Mouse (Mus musculus): Measurements from ENCODE around the gene Plcd3. TPM values are rescaled to one million over a fixed set of nuclear protein-coding genes. Genes with fewer than 3 reads are reported as not detected.

Gene Plcd3
- polyA plus RNA-seq, 1 experiment from 2014 or later: 1.0 TPM

- ATAC-seq: no peak
- H3K27ac ChIP-seq (ENCODE audit: low read depth, low read length): no peak overlapping the region
- WGBS: 66% methylated on average over 4 of the region's 4 CpGs
- no peak for TF ChIP-seq CTCF (IDR thresholded peaks at IDR 0.05; ENCODE audit: low read depth)
- H3K9ac ChIP-seq (ENCODE audit: low read depth, low read length): no peak overlapping the region
- peaks cover under 1% of the 10 kb centered on the region; the same call in 1 of the 2 replicates for H3K27me3 ChIP-seq (replicated peaks; ENCODE audit: control insufficient read depth, insufficient read depth, low read length)
- 0 out of 2 replicates have a peak overlapping the region, but pooled peaks have one; percentile 93 for H3K4me2 ChIP-seq (replicated peaks; ENCODE audit: low read depth)
- H3K4me3 ChIP-seq (ENCODE audit: low read depth, low read length): no peak overlapping the region
- H3K36me3 ChIP-seq (ENCODE audit: control insufficient read depth, insufficient read depth): peaks cover 11% of the 10 kb centered on the region; the same call in 1 of the 2 replicates
- no peaks in the 10 kb centered on the region for H3K9me3 ChIP-seq (ENCODE audit: control insufficient read depth)
- peaks cover 24% of the 10 kb centered on the region for H3K4me1 ChIP-seq (replicated peaks; ENCODE audit: control insufficient read depth, insufficient read depth, low read length)
These were observed 4.9 kb upstream of the Plcd3 start for GRCm38 (mm10) chr11:103106386-103106785.

GRCm38 (mm10) chr11:103105810-103106209 is 4.4 kb upstream of the Plcd3 start:
- H3K36me3 ChIP-seq (ENCODE audit: control insufficient read depth, insufficient read depth): peaks cover 11% of the 10 kb centered on the region; the same call in 1 of the 2 replicates
- no peak for ATAC-seq
- no peak overlapping the region for H3K9ac ChIP-seq (ENCODE audit: low read depth, low read length)
- 92% methylated on average over 6 of the region's 6 CpGs for WGBS
- no peaks in the 10 kb centered on the region for H3K9me3 ChIP-seq (ENCODE audit: control insufficient read depth)
- peaks cover 6% of the 10 kb centered on the region; the same call in 1 of the 2 replicates for H3K27me3 ChIP-seq (replicated peaks; ENCODE audit: control insufficient read depth, insufficient read depth, low read length)
- H3K4me3 ChIP-seq (ENCODE audit: low read depth, low read length): no peak overlapping the region
- H3K4me2 ChIP-seq (replicated peaks; ENCODE audit: low read depth): peak overlapping the region; percentile 93
- no peak for TF ChIP-seq CTCF (IDR thresholded peaks at IDR 0.05; ENCODE audit: low read depth)
- H3K27ac ChIP-seq (ENCODE audit: low read depth, low read length): peak overlapping the region; percentile 54; the same call in 1 of the 2 replicates
- H3K4me1 ChIP-seq (replicated peaks; ENCODE audit: control insufficient read depth, insufficient read depth, low read length): peaks cover 24% of the 10 kb centered on the region

DNA sequence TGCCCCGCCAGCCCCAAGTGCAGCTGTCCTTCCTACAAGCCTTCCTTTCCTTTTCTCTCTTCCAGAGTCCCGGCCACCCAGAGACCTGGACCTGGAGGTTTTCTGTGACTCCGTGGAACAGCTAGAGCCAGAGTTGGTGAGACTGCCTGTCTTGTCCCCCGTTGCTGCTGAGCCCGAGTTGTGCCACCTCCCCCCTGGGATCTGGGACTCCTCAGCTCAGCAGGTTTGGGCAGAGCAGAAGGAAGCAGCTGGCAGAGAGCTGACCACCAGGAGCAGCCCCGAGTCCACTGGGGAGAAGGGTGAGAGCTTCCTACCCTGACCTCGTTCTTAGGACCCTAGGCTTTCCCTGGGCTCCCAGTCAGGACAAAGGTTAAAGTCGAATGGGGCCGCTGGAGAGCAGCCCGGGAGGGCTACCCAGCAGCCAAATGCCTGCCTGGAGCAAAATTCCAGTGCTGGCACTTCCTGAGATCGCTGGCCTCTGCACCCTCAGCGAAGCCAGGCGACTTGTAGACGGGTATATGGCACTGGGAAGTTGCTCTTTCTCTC is 3.8 kb upstream of the Plcd3 start:
- peaks cover 11% of the 10 kb centered on the region; the same call in 1 of the 2 replicates for H3K36me3 ChIP-seq (ENCODE audit: control insufficient read depth, insufficient read depth)
- TF ChIP-seq CTCF (IDR thresholded peaks at IDR 0.05; ENCODE audit: low read depth): no peak
- peak overlapping the region; percentile 71; the same call in 1 of the 2 replicates for H3K27ac ChIP-seq (ENCODE audit: low read depth, low read length)
- peak overlapping the region; percentile 26; the same call in 1 of the 2 replicates for H3K9ac ChIP-seq (ENCODE audit: low read depth, low read length)
- H3K9me3 ChIP-seq (ENCODE audit: control insufficient read depth): no peaks in the 10 kb centered on the region
- no peak; the same call in 1 of the 2 replicates for ATAC-seq
- WGBS: 40% methylated on average over 14 of the region's 14 CpGs
- H3K4me2 ChIP-seq (replicated peaks; ENCODE audit: low read depth): peak overlapping the region; percentile 93
- peaks cover 12% of the 10 kb centered on the region; the same call in 1 of the 2 replicates for H3K27me3 ChIP-seq (replicated peaks; ENCODE audit: control insufficient read depth, insufficient read depth, low read length)
- peaks cover 24% of the 10 kb centered on the region for H3K4me1 ChIP-seq (replicated peaks; ENCODE audit: control insufficient read depth, insufficient read depth, low read length)
- 0 out of 2 replicates have a peak overlapping the region, but pooled peaks have one; percentile 2 for H3K4me3 ChIP-seq (ENCODE audit: low read depth, low read length)

- H3K9me3 ChIP-seq (ENCODE audit: control insufficient read depth): no peaks in the 10 kb centered on the region
- ATAC-seq: peak; percentile 27
- peak overlapping the region; percentile 71 for H3K27ac ChIP-seq (ENCODE audit: low read depth, low read length)
- peak overlapping the region; percentile 26; the same call in 1 of the 2 replicates for H3K9ac ChIP-seq (ENCODE audit: low read depth, low read length)
- H3K27me3 ChIP-seq (replicated peaks; ENCODE audit: control insufficient read depth, insufficient read depth, low read length): peaks cover 16% of the 10 kb centered on the region; the same call in 1 of the 2 replicates
- H3K4me2 ChIP-seq (replicated peaks; ENCODE audit: low read depth): peak overlapping the region; percentile 93
- H3K4me1 ChIP-seq (replicated peaks; ENCODE audit: control insufficient read depth, insufficient read depth, low read length): peaks cover 24% of the 10 kb centered on the region
- WGBS: 39% methylated on average over 7 of the region's 7 CpGs
- H3K4me3 ChIP-seq (ENCODE audit: low read depth, low read length): no peak overlapping the region
- no peak for TF ChIP-seq CTCF (IDR thresholded peaks at IDR 0.05; ENCODE audit: low read depth)
- peaks cover 11% of the 10 kb centered on the region; the same call in 1 of the 2 replicates for H3K36me3 ChIP-seq (ENCODE audit: control insufficient read depth, insufficient read depth)
These were observed 3.0 kb upstream of the Plcd3 start for GRCm38 (mm10) chr11:103104469-103104868.

GRCm38 (mm10) chr11:103103621-103104020 is 2.2 kb upstream of the Plcd3 start:
- peak overlapping the region; percentile 53 for H3K4me3 ChIP-seq (ENCODE audit: low read depth, low read length)
- 56% methylated on average over 8 of the region's 8 CpGs for WGBS
- TF ChIP-seq CTCF (IDR thresholded peaks at IDR 0.05; ENCODE audit: low read depth): no peak
- H3K36me3 ChIP-seq (ENCODE audit: control insufficient read depth, insufficient read depth): peaks cover 11% of the 10 kb centered on the region; the same call in 1 of the 2 replicates
- no peak overlapping the region for H3K27ac ChIP-seq (ENCODE audit: low read depth, low read length)
- ATAC-seq: no peak
- peak overlapping the region; percentile 93 for H3K4me2 ChIP-seq (replicated peaks; ENCODE audit: low read depth)
- H3K27me3 ChIP-seq (replicated peaks; ENCODE audit: control insufficient read depth, insufficient read depth, low read length): peaks cover 16% of the 10 kb centered on the region; the same call in 1 of the 2 replicates
- peak overlapping the region; percentile 35; the same call in 1 of the 2 replicates for H3K9ac ChIP-seq (ENCODE audit: low read depth, low read length)
- no peaks in the 10 kb centered on the region for H3K9me3 ChIP-seq (ENCODE audit: control insufficient read depth)
- H3K4me1 ChIP-seq (replicated peaks; ENCODE audit: control insufficient read depth, insufficient read depth, low read length): peaks cover 24% of the 10 kb centered on the region

GRCm38 (mm10) chr11:103102725-103103349 is 1.4 kb upstream of the Plcd3 start:
- Histone ChIP-seq H3K27ac (ENCODE audit: low read depth, low read length) (peak overlapping the region; percentile 11; the same call in 1 of the 2 replicates), H3K9ac (ENCODE audit: low read depth, low read length) (peak overlapping the region; percentile 35; the same call in 1 of the 2 replicates), H3K4me1 (replicated peaks; ENCODE audit: control insufficient read depth, insufficient read depth, low read length) (peaks cover 24% of the 10 kb centered on the region), H3K27me3 (replicated peaks; ENCODE audit: control insufficient read depth, insufficient read depth, low read length) (peaks cover 16% of the 10 kb centered on the region; the same call in 1 of the 2 replicates), H3K4me3 (ENCODE audit: low read depth, low read length) (peak overlapping the region; percentile 53), H3K36me3 (ENCODE audit: control insufficient read depth, insufficient read depth) (peaks cover 11% of the 10 kb centered on the region; the same call in 1 of the 2 replicates), H3K9me3 (ENCODE audit: control insufficient read depth) (no peaks in the 10 kb centered on the region), H3K4me2 (replicated peaks; ENCODE audit: low read depth) (peak overlapping the region; percentile 93)
- 1% methylated on average over 35 of the region's 35 CpGs for WGBS
- ATAC-seq: peak; percentile 88
- TF ChIP-seq CTCF (IDR thresholded peaks at IDR 0.05; ENCODE audit: low read depth): peak; percentile 100
